Mouse (Mus musculus) liver, embryonic 11.5 days (tissue): Measurements from ENCODE around the gene Tnfsf12. TPM values are rescaled to one million over a fixed set of nuclear protein-coding genes. Genes with fewer than 3 reads are reported as not detected.
A peak's percentile ranks its signal among the peaks of the same experiment; 100 is the strongest.

Experiments
- ATAC-seq: fragments of 200-750 bp; cut with Nextera tagmentation; replicated peaks from 2 replicates; pipeline ENCODE4 v1.8.0; 2017; ENCODE audit warnings: moderate number of reproducible peaks, mild to moderate bottlenecking, moderate TSS enrichment, moderate library complexity; ENCODE audit not compliant: low FRiP score
- DNase-seq: peaks from one replicate; pipeline ENCODE4 v3.0.0-alpha.2; 2017; ENCODE audit warnings: low spot score
- H3K27ac ChIP-seq: fragments of 300-500 bp; sonication (generic); 2 replicates; pipeline ENCODE4 v1.5.1; 2014; ENCODE audit warnings: mild to moderate bottlenecking, low read depth, low read length, control low read depth
- H3K27me3 ChIP-seq: fragments of 300-500 bp; sonication (generic); replicated peaks from 2 replicates; pipeline ENCODE4 v1.6.1; 2014; ENCODE audit warnings: low read length, mixed read lengths; ENCODE audit not compliant: control insufficient read depth, insufficient read depth
- H3K36me3 ChIP-seq: fragments of 300-500 bp; sonication (generic); 2 replicates; pipeline ENCODE4 v1.6.1; 2014; ENCODE audit warnings: mild to moderate bottlenecking, low read length, moderate library complexity, mixed read lengths; ENCODE audit not compliant: control insufficient read depth, insufficient read depth
- H3K4me1 ChIP-seq: fragments of 300-500 bp; sonication (generic); replicated peaks from 2 replicates; pipeline ENCODE4 v1.6.1; 2014; ENCODE audit warnings: low read length, mixed read lengths; ENCODE audit not compliant: control insufficient read depth, insufficient read depth
- H3K4me2 ChIP-seq: fragments of 300-500 bp; sonication (generic); 2 replicates; pipeline ENCODE4 v1.6.1; 2014; ENCODE audit warnings: mild to moderate bottlenecking, control low read depth, moderate library complexity
- H3K4me3 ChIP-seq: fragments of 300-500 bp; sonication (generic); 2 replicates; pipeline ENCODE4 v1.5.1; 2014; ENCODE audit warnings: low read depth, low read length, control low read depth
- H3K9ac ChIP-seq: fragments of 300-500 bp; sonication (generic); 2 replicates; pipeline ENCODE4 v1.6.1; 2014; ENCODE audit warnings: low read depth, low read length, control low read depth
- H3K9me3 ChIP-seq: fragments of 300-500 bp; sonication (generic); 2 replicates; pipeline ENCODE4 v1.6.1; 2016; ENCODE audit warnings: low read length, inconsistent platforms, mixed read lengths; ENCODE audit not compliant: control insufficient read depth
- WGBS: fragments of 180-500 bp; shearing (Covaris S2); extraction: QIAGEN DNeasy Blood & Tissue Kit; methylation state at CpG from one replicate; pipeline ENCODE4 v1.1.7; 2014; 5-methylcytosine and 5-hydroxymethylcytosine counted together
- polyA plus RNA-seq: library from polyadenylated mRNA; unstranded; fragments of >200 nt; fragmentation: Nextera tagmentation; extraction: Ambion mirVana; gene quantifications from 2 replicates; pipeline ENCODE4 v1.2.1, GENCODE M21; 2014

Tnfsf12 gene
- polyA plus RNA-seq, 1 experiment from 2014 or later = 6.0 TPM

DNA sequence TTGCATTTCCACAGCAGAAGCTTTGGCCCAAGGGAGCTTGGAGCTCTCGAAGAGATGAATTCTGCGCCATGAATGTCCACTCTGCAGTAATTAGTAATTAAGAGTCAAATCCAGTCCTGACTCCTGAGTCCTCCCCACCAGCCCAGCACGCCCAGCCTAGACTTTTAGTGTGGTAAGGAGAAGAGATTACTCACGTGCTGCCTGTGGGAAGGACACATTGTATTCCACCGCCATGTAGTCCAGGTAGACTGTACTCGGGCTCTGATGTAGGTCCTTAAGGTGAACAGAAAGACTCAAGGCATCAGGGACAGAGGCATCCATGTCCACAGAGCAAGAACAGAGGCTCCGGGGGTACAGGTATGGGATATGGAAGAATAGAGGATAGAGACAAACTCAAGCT, 30.8 kb downstream of the Tnfsf12 start:
- peak overlapping the region; percentile 19; the same call in 1 of the 2 replicates for H3K4me3 ChIP-seq
- H3K27me3 ChIP-seq = no peaks in the 10 kb centered on the region
- peaks cover 32% of the 10 kb centered on the region for H3K4me1 ChIP-seq
- H3K4me2 ChIP-seq = peak overlapping the region; percentile 13
- H3K9ac ChIP-seq = no peak overlapping the region
- ATAC-seq (no peak), DNase-seq (no peak)
- no peak overlapping the region; the same call in 1 of the 2 replicates for H3K27ac ChIP-seq
- 90% methylated on average over 7 of the region's 7 CpGs for WGBS
- H3K36me3 ChIP-seq = peaks cover 39% of the 10 kb centered on the region
- no peaks in the 10 kb centered on the region for H3K9me3 ChIP-seq

DNA sequence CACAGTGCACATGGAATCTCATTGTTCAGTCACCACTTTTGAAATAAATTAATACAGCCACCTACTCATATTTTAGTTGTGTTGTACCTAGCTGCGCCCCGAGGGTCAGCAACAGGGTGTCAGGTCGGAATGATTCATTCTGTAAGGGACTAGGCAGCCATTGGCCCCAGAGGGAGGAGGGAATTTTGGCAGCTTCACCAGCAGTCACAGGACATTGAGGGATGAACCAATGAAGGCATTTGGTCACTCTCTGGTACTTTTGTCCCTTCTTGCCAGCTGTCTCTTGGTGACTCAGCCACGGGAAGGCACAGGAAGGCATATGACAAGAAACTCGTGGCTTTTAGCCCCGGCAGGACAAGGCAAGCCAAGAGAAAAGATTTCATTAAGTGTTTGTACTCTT, 31.9 kb downstream of the Tnfsf12 start:
- DNase-seq = no peak
- Histone ChIP-seq H3K9ac (peak overlapping the region; percentile 81), H3K27me3 (no peaks in the 10 kb centered on the region), H3K4me3 (peak overlapping the region; percentile 60), H3K9me3 (no peaks in the 10 kb centered on the region), H3K36me3 (peaks cover 33% of the 10 kb centered on the region), H3K4me1 (peaks cover 23% of the 10 kb centered on the region), H3K4me2 (peak overlapping the region; percentile 75), H3K27ac (peak overlapping the region; percentile 94; the same call in 1 of the 2 replicates)
- ATAC-seq = no peak
- WGBS = 78% methylated on average over 6 of the region's 6 CpGs

DNA sequence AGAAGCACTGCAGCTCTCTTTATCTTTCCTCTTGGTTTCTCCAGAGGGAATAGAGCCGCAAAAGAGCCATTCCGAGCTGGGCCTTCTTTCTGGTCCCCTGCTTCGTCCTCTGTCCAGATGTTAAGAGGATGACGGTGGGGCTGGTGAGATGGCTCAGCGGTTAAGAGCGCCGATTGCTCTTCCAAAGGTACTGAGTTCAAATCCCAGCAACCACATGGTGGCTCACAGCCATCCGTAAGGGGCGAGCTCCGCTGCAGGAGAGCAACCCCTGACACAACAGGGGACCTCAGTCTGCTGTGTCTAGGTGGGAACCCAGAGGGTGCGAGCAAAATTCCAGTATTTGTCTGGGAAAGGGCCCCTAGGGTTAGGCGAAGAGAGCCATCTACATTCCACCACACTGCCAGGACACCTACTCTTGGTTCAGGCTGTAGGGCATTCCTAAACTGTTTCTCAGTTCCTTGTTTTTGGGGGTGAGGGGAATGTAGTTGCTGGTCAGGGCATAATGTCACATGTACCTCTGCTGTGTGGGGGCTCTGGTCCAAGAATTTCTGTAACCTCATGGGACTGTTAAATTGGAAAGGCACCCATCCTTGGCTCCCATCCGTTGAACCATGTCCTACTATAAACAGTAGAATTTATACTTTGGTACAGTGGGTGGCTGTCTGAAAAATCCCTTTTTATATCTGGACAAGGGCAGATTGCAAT, 32.5 kb downstream of the Tnfsf12 start:
- H3K27me3 ChIP-seq = no peaks in the 10 kb centered on the region
- peaks cover 23% of the 10 kb centered on the region for H3K4me1 ChIP-seq
- peak overlapping the region; percentile 60 for H3K4me3 ChIP-seq
- DNase-seq (no peak), ATAC-seq (no peak)
- H3K9me3 ChIP-seq = no peaks in the 10 kb centered on the region
- peaks cover 28% of the 10 kb centered on the region for H3K36me3 ChIP-seq
- peak overlapping the region; percentile 81 for H3K9ac ChIP-seq
- 68% methylated on average over 13 of the region's 13 CpGs for WGBS
- H3K4me2 ChIP-seq = peak overlapping the region; percentile 75
- peak overlapping the region; percentile 94 for H3K27ac ChIP-seq

- H3K9ac ChIP-seq = peak within 1 kb of the TSS; percentile 81
- peak within 1 kb of the TSS; percentile 94 for H3K27ac ChIP-seq
- WGBS = under 1% methylated on average over 48 of the region's 48 CpGs
- H3K4me3 ChIP-seq = peak within 1 kb of the TSS; percentile 60
- peaks cover 23% of the 10 kb centered on the region for H3K4me1 ChIP-seq
- DNase-seq (peak; percentile 95), ATAC-seq (peak; percentile 90)
- H3K27me3 ChIP-seq = no peaks in the 10 kb centered on the region
- peak within 1 kb of the TSS; percentile 75 for H3K4me2 ChIP-seq
- peaks cover 29% of the 10 kb centered on the region for H3K36me3 ChIP-seq
- H3K9me3 ChIP-seq = no peaks in the 10 kb centered on the region
Observed at GRCm38 (mm10) chr11:69662213-69662966, 33.3 kb downstream of the Tnfsf12 start, which contains the start of gene Mpdu1. Mpdu1 (minus strand) TSS chr11:69662642.

- Histone ChIP-seq H3K4me1 (peaks cover 31% of the 10 kb centered on the region), H3K9me3 (no peaks in the 10 kb centered on the region), H3K27ac (peak overlapping the region; percentile 94), H3K9ac (peak overlapping the region; percentile 81), H3K36me3 (peaks cover 31% of the 10 kb centered on the region), H3K4me3 (peak overlapping the region; percentile 60), H3K4me2 (peak overlapping the region; percentile 75), H3K27me3 (no peaks in the 10 kb centered on the region)
- DNase-seq = no peak
- ATAC-seq = no peak
- WGBS = 59% methylated on average over 3 of the region's 3 CpGs
Observed at GRCm38 (mm10) chr11:69661221-69661881, 34.3 kb downstream of the Tnfsf12 start.

DNA sequence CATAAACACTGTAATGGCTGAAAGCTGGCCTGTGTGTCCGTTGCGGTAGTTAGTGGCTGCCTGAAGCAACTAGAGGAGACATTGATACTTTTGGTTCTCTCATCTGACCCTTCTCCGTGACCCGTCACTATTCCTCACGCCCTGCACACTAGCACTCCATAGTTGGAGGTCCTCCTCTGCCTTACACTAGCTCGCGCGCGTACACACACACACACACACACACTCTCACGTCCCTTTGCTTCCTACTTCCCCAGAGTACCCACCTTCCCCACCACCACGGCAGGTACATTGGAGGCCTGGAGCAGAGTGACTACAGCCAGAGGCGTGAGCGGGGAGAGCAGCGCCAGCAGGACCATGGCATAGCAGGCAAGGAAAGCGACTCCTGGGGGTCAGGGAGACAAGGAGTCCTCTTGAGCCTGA, 38.2 kb downstream of the Tnfsf12 start:
- ATAC-seq = no peak
- Histone ChIP-seq H3K4me1 (peaks cover 35% of the 10 kb centered on the region), H3K9me3 (no peaks in the 10 kb centered on the region), H3K27ac (no peak overlapping the region), H3K27me3 (no peaks in the 10 kb centered on the region), H3K9ac (no peak overlapping the region), H3K36me3 (peaks cover 29% of the 10 kb centered on the region), H3K4me3 (no peak overlapping the region), H3K4me2 (no peak overlapping the region)
- 83% methylated on average over 15 of the region's 15 CpGs for WGBS
- no peak for DNase-seq

GRCm38 (mm10) chr11:69656617-69657461, 38.8 kb downstream of the Tnfsf12 start:
- Histone ChIP-seq H3K27me3 (no peaks in the 10 kb centered on the region), H3K9ac (0 out of 2 replicates have a peak overlapping the region, but pooled peaks have one; percentile 3), H3K4me1 (peaks cover 35% of the 10 kb centered on the region), H3K9me3 (no peaks in the 10 kb centered on the region), H3K4me3 (no peak overlapping the region), H3K4me2 (peak overlapping the region; percentile 17; the same call in 1 of the 2 replicates), H3K27ac (0 out of 2 replicates have a peak overlapping the region, but pooled peaks have one; percentile 23), H3K36me3 (peaks cover 35% of the 10 kb centered on the region)
- ATAC-seq (0 out of 2 replicates have a peak, but pooled peaks have one; percentile 44), DNase-seq (no peak)
- WGBS = 66% methylated on average over 10 of the region's 10 CpGs
